Mouse (Mus musculus): ENCODE data around the gene Speg. TPM values are rescaled to one million over a fixed set of nuclear protein-coding genes. Genes with fewer than 3 reads are reported as not detected.

Gene Speg
- total RNA-seq, 2 experiments from 2014 or later = 131 to 143 TPM

- DNase-seq = peak; percentile 79
- intact Hi-C loops (cut with DNase I) = no loop called here
These were observed 60.6 kb downstream of the Speg start, which contains the start of gene Gmppa for GRCm38 (mm10) chr1:75435475-75436328. Gmppa (plus strand) TSS chr1:75435930.

GRCm38 (mm10) chr1:75438782-75439181 is 63.7 kb downstream of the Speg start:
- intact Hi-C loops (cut with DNase I) = no loop called here
- DNase-seq = no peak

- intact Hi-C loops (cut with DNase I) = no loop called here
- peak; percentile 66 for DNase-seq
These were observed 65.6 kb downstream of the Speg start for GRCm38 (mm10) chr1:75440661-75441060.

- no peak for DNase-seq
- intact Hi-C loops (cut with DNase I) = no loop called here
These were observed 66.4 kb downstream of the Speg start for GRCm38 (mm10) chr1:75441471-75441996.

- DNase-seq = no peak
- intact Hi-C loops (cut with DNase I) = no loop called here
These were observed 67.1 kb downstream of the Speg start for GRCm38 (mm10) chr1:75442171-75442570.

- peak; percentile 75 for DNase-seq
- intact Hi-C loops (cut with DNase I) = no loop called here
These were observed 67.7 kb downstream of the Speg start for GRCm38 (mm10) chr1:75442811-75443210.

GRCm38 (mm10) chr1:75443247-75444024 is 68.3 kb downstream of the Speg start:
- intact Hi-C loops (cut with DNase I) = no loop called here
- peak; percentile 83 for DNase-seq

- DNase-seq = no peak
- intact Hi-C loops (cut with DNase I) = no loop called here
These were observed 69.1 kb downstream of the Speg start for GRCm38 (mm10) chr1:75444208-75444607.

- intact Hi-C loops (cut with DNase I) = no loop called here
- DNase-seq = no peak
These were observed 70.1 kb downstream of the Speg start for GRCm38 (mm10) chr1:75445141-75445701.

- intact Hi-C loops (cut with DNase I) = no loop called here
- peak; percentile 79 for DNase-seq
These were observed 70.9 kb downstream of the Speg start for GRCm38 (mm10) chr1:75445751-75446611.

GRCm38 (mm10) chr1:75446656-75447055 is 71.6 kb downstream of the Speg start:
- DNase-seq = no peak
- intact Hi-C loops (cut with DNase I) = no loop called here

GRCm38 (mm10) chr1:75447265-75448051 is 72.4 kb downstream of the Speg start:
- DNase-seq = no peak
- intact Hi-C loops (cut with DNase I) = no loop called here

GRCm38 (mm10) chr1:75448052-75448431 is 72.9 kb downstream of the Speg start:
- no peak for DNase-seq
- intact Hi-C loops (cut with DNase I) = no loop called here

- no peak for DNase-seq
- intact Hi-C loops (cut with DNase I) = no loop called here
These were observed 73.8 kb downstream of the Speg start for GRCm38 (mm10) chr1:75448937-75449336.

GRCm38 (mm10) chr1:75449377-75450135 is 74.5 kb downstream of the Speg start:
- intact Hi-C loops (cut with DNase I) = no loop called here
- no peak for DNase-seq

GRCm38 (mm10) chr1:75450314-75451005 is 75.4 kb downstream of the Speg start, which contains the start of gene Asic4:
Asic4 (plus strand) TSS chr1:75450436.
- DNase-seq = no peak
- intact Hi-C loops (cut with DNase I) = no loop called here

- intact Hi-C loops (cut with DNase I) = no loop called here
- DNase-seq = no peak
These were observed 76.8 kb downstream of the Speg start for GRCm38 (mm10) chr1:75451900-75452299.

- intact Hi-C loops (cut with DNase I) = no loop called here
- DNase-seq = no peak
These were observed 80.3 kb downstream of the Speg start for GRCm38 (mm10) chr1:75455433-75455832.
